Mouse (Mus musculus): ENCODE data around the gene Trmt10c.

- TF ChIP-seq POLR2A (IDR thresholded peaks at IDR 0.05; ENCODE audit: insufficient read depth, low read depth, low read length) (no peak), CTCF (IDR thresholded peaks at IDR 0.05; ENCODE audit: insufficient read depth, low read depth, low read length) (no peak)
Measured at GRCm38 (mm10) chr16:56072533-56072932, 34.9 kb upstream of the Trmt10c start.

All from olfactory bulb, adult 2 months (tissue).